Mouse (Mus musculus) kidney, adult 2 months (tissue): Measurements from ENCODE around the gene Cdk4. TPM values are rescaled to one million over a fixed set of nuclear protein-coding genes. Genes with fewer than 3 reads are reported as not detected.

Experiments used
- DNase-seq: peaks from one replicate; pipeline ENCODE4 v3.0.0; 2021
- H3K27ac ChIP-seq: fragments of 200-500 bp; 2 replicates; pipeline ENCODE4 v1.5.1; 2012; ENCODE audit warnings: low read depth, low read length, control low read depth, inconsistent platforms; ENCODE audit not compliant: insufficient read depth
- H3K27me3 ChIP-seq: fragments of 200-500 bp; replicated peaks from 2 replicates; pipeline ENCODE4 v1.6.1; 2012; ENCODE audit warnings: mild to moderate bottlenecking, moderate library complexity, low read length, inconsistent platforms; ENCODE audit not compliant: control insufficient read depth, insufficient read depth
- H3K36me3 ChIP-seq: fragments of 200-500 bp; 2 replicates; pipeline ENCODE4 v1.6.1; 2012; ENCODE audit warnings: mild to moderate bottlenecking, moderate library complexity, low read length, inconsistent platforms; ENCODE audit not compliant: control insufficient read depth, insufficient read depth
- H3K4me1 ChIP-seq: fragments of 200-500 bp; 2 replicates; pipeline ENCODE4 v1.6.1; 2011; ENCODE audit warnings: low read length; ENCODE audit not compliant: control insufficient read depth, insufficient read depth
- H3K4me3 ChIP-seq: fragments of 200-500 bp; 2 replicates; pipeline ENCODE4 v1.5.1; 2011; ENCODE audit warnings: mild to moderate bottlenecking, low read depth, low read length, control low read depth; ENCODE audit not compliant: insufficient read depth
- CTCF ChIP-seq: fragments of 200-500 bp; conservative IDR thresholded peaks from 2 replicates; pipeline ENCODE4 v1.5.1; 2011; ENCODE audit warnings: low read depth, mild to moderate bottlenecking, control low read depth, low read length, moderate library complexity, mixed read lengths; ENCODE audit not compliant: insufficient read depth, insufficient read length
- POLR2A ChIP-seq: fragments of 200-500 bp; IDR thresholded peaks from one replicate; pipeline ENCODE4 v1.6.1; 2011; ENCODE audit warnings: low read depth, low read length, control low read depth
- WGBS: fragments of 180-500 bp; shearing (Covaris S2); methylation state at CpG from one replicate; pipeline ENCODE4 v1.1.7; 2018; 5-methylcytosine and 5-hydroxymethylcytosine counted together
- polyA plus RNA-seq: library from polyadenylated mRNA; depleted of rRNA; stranded (reverse); fragments of >200 nt; gene quantifications from 2 replicates; pipeline ENCODE4 v1.2.3, GENCODE M21; 2012

Gene Cdk4
- polyA plus RNA-seq, 1 experiment: 216 TPM

DNA sequence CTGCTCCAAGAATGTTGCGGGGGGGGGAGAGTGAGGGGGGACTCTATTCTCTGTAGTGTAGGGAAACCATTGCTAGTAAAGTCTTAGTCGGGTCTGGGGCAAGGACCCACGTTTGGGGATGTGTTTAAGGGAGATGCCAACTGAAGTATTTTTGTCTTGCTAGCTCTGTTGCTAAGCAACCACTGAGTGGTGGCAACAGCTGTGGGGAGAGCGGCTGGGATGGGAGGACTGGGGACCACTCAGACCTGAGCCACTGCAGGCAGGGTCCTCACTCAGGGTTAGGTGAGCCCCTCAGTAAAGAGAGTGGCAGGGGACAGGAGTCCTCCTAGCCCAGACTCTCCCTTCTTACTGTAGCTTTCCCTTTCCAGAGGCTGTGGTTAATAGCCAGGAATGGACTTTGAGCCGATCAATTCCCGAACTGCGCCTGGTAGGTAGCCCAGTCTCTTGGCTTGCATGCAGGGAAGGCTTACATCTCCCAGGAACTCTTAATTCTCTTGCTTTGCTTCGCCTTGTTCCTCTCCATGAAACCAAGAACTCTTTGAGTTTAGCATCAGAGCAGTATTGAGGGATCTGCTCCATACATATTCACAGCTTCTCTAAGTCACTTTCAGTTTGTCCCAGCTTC lies 18.8 kb downstream of the Cdk4 start:
- H3K4me3 ChIP-seq: no peak overlapping the region
- H3K36me3 ChIP-seq: no peaks in the 10 kb centered on the region
- DNase-seq: no peak
- H3K27me3 ChIP-seq: peaks cover 7% of the 10 kb centered on the region
- WGBS: 39% methylated on average over 8 of the region's 8 CpGs
- 0 out of 2 replicates have a peak, but pooled peaks cover 2% of the 10 kb centered on the region for H3K4me1 ChIP-seq
- H3K27ac ChIP-seq: no peak overlapping the region
- TF ChIP-seq POLR2A (no peak), CTCF (no peak)

DNA sequence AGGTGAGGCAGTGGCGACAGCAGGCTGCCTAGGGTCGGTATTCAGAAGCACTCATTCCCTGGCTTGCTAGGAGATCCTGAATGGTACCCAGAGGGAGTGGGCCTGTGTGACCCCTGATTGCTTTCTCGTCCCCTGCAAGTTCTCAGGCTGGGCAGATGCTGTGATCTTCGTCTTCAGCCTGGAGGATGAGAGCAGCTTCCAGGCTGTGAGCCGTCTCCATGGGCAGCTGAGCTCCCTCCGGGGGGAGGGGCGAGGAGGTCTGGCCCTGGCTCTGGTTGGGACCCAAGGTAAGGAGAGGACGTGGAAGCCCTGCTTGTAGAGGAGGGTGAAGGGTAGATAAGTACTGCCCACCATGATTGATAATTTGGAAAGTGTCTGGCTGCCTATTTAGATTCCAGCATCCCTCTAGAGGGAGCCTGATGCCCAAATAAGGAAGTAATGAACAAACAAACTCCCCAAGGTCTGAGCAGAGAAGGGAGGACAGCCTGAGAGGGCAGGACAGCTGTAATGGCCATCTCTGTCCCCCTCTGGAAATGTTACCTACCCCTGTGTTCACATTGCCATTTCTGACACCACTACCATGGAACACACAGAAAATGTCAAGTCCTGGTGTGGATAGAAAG lies 20.1 kb downstream of the Cdk4 start:
- no peak for DNase-seq
- Histone ChIP-seq H3K36me3 (no peaks in the 10 kb centered on the region), H3K4me3 (no peak overlapping the region), H3K4me1 (0 out of 2 replicates have a peak, but pooled peaks cover under 1% of the 10 kb centered on the region), H3K27me3 (peaks cover 5% of the 10 kb centered on the region), H3K27ac (no peak overlapping the region)
- TF ChIP-seq CTCF (no peak), POLR2A (no peak)
- WGBS: 46% methylated on average over 8 of the region's 8 CpGs

DNA sequence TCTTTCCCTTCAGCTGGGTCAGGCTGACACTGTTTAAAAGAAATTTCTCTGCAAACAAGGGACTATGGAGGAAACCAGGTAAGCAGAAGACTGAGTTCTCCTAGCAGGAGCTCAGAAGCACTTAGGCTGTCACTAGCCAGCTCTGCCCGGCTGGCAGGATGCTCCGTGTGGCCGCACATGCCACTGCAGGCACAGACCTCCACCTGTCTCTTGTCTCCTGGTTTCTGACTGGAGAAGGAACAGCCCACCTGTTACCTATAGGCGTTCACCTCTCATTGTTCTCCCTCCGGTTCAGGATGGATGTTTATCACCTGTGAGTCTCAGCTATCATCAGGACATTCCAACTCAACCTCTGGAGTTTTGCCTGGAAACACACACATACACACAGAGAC lies 20.6 kb downstream of the Cdk4 start:
- no peak for DNase-seq
- no peak for TF ChIP-seq CTCF
- no peak for TF ChIP-seq POLR2A
- Histone ChIP-seq H3K4me1 (no peaks in the 10 kb centered on the region), H3K36me3 (no peaks in the 10 kb centered on the region), H3K27ac (no peak overlapping the region), H3K4me3 (no peak overlapping the region), H3K27me3 (peaks cover 5% of the 10 kb centered on the region)
- WGBS: 40% methylated on average over 5 of the region's 5 CpGs

DNA sequence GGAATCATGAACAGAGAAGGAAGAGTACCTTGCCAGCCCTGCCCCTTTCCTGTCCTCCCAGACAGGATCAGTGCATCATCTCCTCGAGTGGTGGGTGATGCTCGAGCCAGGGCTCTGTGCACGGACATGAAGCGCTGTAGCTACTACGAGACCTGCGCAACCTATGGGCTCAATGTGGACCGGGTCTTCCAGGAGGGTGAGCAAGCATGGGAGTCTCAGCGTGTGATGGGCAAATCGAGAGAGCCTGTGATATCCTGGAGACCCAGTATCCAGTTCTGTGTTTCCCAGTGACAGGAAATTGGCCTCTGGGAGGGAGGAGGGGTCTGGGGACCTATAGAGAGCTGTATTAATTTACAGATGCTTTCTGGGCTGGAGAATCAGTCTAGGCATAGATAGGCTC lies 21.7 kb downstream of the Cdk4 start:
- Histone ChIP-seq H3K27ac (no peak overlapping the region), H3K27me3 (peaks cover 1% of the 10 kb centered on the region; the same call in 1 of the 2 replicates), H3K36me3 (no peaks in the 10 kb centered on the region), H3K4me3 (no peak overlapping the region), H3K4me1 (no peaks in the 10 kb centered on the region)
- DNase-seq: no peak
- WGBS: 77% methylated on average over 9 of the region's 9 CpGs
- TF ChIP-seq POLR2A: no peak

DNA sequence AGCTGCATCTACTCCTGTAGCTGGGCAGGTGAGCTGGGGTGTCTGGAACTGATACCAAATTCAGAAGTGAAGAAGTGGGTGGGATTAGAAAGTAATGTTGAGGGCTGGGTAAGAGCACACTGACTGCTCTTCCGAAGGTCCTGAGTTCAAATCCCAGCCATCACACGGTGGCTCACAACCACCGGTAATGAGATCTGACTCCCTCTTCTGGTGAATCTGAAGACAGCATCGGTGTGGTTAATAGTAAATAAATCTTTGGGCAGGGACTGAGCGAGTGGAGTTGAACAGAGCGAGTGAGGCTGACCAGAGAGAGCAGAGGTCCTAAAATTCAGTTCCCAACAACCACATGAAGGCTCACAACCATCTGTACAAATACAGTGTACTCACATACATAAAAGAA lies 22.3 kb downstream of the Cdk4 start:
- no peak overlapping the region for H3K27ac ChIP-seq
- no peaks in the 10 kb centered on the region for H3K36me3 ChIP-seq
- DNase-seq: no peak
- H3K4me1 ChIP-seq: no peaks in the 10 kb centered on the region
- WGBS: 56% methylated on average over 6 of the region's 6 CpGs
- no peak overlapping the region for H3K4me3 ChIP-seq
- TF ChIP-seq POLR2A (no peak), CTCF (no peak)
- 0 out of 2 replicates have a peak, but pooled peaks cover 1% of the 10 kb centered on the region for H3K27me3 ChIP-seq

DNA sequence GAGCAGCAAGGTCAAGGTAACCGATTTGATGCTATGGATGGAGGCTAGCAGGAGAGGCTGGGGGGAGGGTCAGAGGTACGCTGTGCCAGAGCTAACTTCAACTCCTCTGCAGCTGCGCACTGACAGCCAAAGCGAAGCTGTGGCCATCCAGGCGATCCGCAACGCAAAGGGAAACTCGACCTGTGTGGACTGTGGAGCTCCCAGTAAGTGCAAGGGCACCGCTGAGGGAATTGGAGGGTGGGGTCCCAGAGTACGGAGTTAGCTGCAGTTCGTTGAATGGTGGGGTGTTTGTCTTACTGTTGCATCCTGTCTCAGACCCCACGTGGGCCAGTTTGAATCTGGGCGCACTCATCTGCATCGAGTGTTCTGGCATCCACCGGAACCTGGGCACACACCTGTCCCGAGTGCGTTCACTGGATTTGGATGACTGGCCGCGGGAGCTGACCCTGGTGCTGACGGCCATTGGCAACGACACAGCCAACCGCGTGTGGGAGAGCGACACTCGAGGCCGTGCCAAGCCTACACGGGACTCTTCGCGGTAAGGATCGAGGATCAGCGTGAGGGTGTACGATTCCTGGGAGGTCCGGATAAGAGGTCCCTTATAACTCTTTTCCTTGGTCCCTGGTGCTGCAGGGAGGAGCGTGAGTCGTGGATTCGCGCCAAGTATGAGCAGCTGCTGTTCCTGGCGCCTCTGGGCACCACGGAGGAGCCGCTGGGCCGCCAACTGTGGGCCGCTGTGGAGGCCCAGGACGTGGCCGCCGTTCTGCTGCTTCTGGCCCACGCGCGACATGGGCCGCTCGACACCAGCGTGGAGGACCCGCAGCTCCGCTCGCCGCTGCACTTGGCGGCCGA lies 27.5 kb downstream of the Cdk4 start:
- H3K27ac ChIP-seq: no peak overlapping the region
- peak; percentile 86 for DNase-seq
- TF ChIP-seq POLR2A (no peak), CTCF (no peak)
- H3K4me3 ChIP-seq: no peak overlapping the region
- no peaks in the 10 kb centered on the region; the same call in 1 of the 2 replicates for H3K4me1 ChIP-seq
- WGBS: 7% methylated on average over 57 of the region's 57 CpGs
- no peaks in the 10 kb centered on the region for H3K27me3 ChIP-seq
- H3K36me3 ChIP-seq: no peaks in the 10 kb centered on the region

DNA sequence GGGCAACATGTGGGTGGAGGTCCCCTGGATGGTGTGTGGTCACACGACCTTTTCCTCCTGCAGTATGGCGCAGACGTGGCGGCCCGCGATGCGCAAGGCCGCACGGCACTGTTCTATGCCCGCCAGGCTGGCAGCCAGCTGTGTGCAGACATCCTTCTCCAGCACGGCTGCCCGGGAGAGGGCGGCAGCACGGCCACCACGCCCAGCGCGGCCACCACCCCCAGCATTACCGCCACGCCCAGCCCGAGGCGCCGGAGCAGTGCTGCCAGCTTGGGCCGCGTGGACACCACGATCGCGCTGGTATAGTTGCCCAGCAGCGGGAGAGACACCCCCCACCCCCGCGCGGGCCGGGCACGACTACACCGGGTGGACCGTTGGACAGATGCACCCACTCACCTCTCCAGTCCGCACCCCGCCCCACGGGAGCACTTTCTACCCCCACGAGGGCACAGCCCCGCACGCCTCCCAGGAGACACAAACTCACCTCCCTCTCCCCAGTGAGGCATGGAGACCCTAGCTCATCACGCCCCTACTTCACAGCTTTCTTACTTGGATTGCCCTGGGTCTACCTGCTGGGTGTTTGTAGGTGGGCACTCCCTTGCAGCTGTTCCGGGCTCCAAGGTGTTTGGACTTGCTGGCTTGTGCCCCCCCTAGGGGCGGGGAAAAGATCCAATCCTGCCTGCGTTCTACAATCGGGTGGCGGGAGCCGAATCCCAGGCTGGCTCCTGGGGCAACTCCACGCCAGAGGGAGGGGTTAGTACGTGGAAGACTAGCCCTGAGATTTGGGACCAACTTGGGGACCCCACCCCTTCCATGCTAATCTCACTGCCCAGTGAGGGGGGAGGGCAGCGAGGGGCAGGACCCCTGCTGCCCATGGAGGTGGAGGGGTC lies 28.4 kb downstream of the Cdk4 start:
- Histone ChIP-seq H3K27ac (no peak overlapping the region), H3K27me3 (no peaks in the 10 kb centered on the region), H3K4me1 (no peaks in the 10 kb centered on the region; the same call in 1 of the 2 replicates), H3K36me3 (no peaks in the 10 kb centered on the region), H3K4me3 (no peak overlapping the region)
- 16% methylated on average over 51 of the region's 51 CpGs for WGBS
- TF ChIP-seq CTCF (0 out of 2 replicates have a peak, but pooled peaks have one; percentile 1), POLR2A (no peak)
- DNase-seq: peak; percentile 57
